In the genomic region with DNA sequence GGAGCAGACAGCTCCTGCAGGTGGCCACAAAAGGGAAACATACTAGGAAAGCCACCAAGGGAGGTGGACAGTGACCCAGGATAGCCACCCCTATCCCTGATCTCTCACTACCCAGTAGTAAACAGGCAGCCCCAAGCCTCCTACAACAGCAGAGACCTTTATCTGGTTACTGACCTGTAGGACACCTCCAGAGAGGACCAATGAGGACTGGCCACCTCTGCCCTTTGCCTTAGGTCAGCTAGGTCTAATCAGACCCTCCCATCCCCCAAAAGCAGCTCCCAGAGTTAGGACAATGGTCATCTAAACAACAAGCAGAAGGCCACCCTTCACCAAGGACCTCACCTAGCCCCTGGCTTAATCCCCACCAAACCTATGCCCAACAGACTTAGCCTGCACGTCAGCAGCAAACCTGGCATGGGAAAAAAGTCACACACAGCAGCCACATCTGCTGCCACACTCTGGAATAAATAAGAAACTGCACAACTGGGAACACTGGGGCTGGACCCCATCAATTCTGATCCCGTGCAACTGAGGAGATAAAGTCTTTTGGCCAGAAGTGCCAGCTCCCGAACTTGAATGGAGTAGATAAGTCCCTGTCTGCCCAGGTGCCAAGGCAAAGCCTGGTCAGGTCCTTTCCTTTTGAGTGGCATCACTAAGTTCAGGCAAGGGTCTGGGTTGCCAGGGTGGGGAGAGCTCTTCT, we compare ENCODE assay signal across 8 mouse cellular contexts. TPM values are rescaled to one million over a fixed set of nuclear protein-coding genes. Genes with fewer than 3 reads are reported as not detected.
DNase-seq lines count a peak whose midpoint lies in the region; ATAC-seq and TF ChIP-seq lines count a peak whose summit lies in the region.

No protein-coding gene starts in this region.

- no peaks in the 10 kb centered on the region for H3K4me1 ChIP-seq in lung, adult 2 months (ENCODE audit: control insufficient read depth, insufficient read depth, low read length)
- H3K4me1 ChIP-seq in limb, embryonic 14.5 days (ENCODE audit: control insufficient read depth, insufficient read depth, low read length): peaks cover 7% of the 10 kb centered on the region; the same call in 1 of the 2 replicates

- no peaks in the 10 kb centered on the region for H3K36me3 ChIP-seq in limb, embryonic 14.5 days (ENCODE audit: control insufficient read depth, insufficient read depth, low read length)

- peak; percentile 38 for ATAC-seq in erythroblast, adult 5-6 weeks (replicated peaks; ENCODE audit: low FRiP score, poor library complexity, severe bottlenecking)
- ATAC-seq in limb, embryonic 14.5 days (ENCODE audit: low FRiP score, low read depth): no peak
- ATAC-seq in inflammation-experienced regulatory T-cells, adult 6 months: no peak

- H3K9ac ChIP-seq in limb, embryonic 14.5 days (ENCODE audit: low read depth, low read length, severe bottlenecking): peak overlapping the region; percentile 75; the same call in 1 of the 2 replicates

- H3K4me2 ChIP-seq in limb, embryonic 14.5 days (replicated peaks; ENCODE audit: low read depth, low read length, severe bottlenecking): peak overlapping the region; percentile 98

- TF ChIP-seq POLR2A in lung, adult 2 months (IDR thresholded peaks at IDR 0.05; ENCODE audit: borderline replicate concordance, extremely low read depth, low read depth, low read length): no peak
- no peak for TF ChIP-seq POLR2A in limb, embryonic 14.5 days (IDR thresholded peaks at IDR 0.05; ENCODE audit: borderline replicate concordance, extremely low read depth, insufficient read depth, insufficient read length)

- no peak for TF ChIP-seq CTCF in lung, adult 2 months (IDR thresholded peaks at IDR 0.05; ENCODE audit: insufficient read depth, low read length)

- WGBS in lung, adult 2 months: 18% methylated on average over 3 of the region's 3 CpGs
- WGBS in limb, embryonic 14.5 days: 29% methylated on average over 3 of the region's 3 CpGs

- no peak overlapping the region for H3K27ac ChIP-seq in limb, embryonic 14.5 days (replicated peaks; ENCODE audit: low read depth, low read length)

- peak overlapping the region; percentile 3 for H3K4me3 ChIP-seq in lung, adult 2 months (replicated peaks; ENCODE audit: extremely low read depth, low read depth, low read length)
- peak overlapping the region; percentile 58 for H3K4me3 ChIP-seq in limb, embryonic 14.5 days (replicated peaks; ENCODE audit: low read length)

- peaks cover 4% of the 10 kb centered on the region; the same call in 1 of the 2 replicates for H3K27me3 ChIP-seq in limb, embryonic 14.5 days (ENCODE audit: control insufficient read depth, insufficient read depth, low read length)

- no peaks in the 10 kb centered on the region for H3K9me3 ChIP-seq in limb, embryonic 14.5 days (ENCODE audit: control insufficient read depth, low read length)

- DNase-seq in lung, adult 2 months: no peak
- DNase-seq in lung, postnatal 25 days (ENCODE audit: low spot score): no peak
- no peak for DNase-seq in limb, embryonic 14.5 days (ENCODE audit: low spot score)
- DNase-seq in retina, postnatal 1 day: peak; percentile 32
- DNase-seq in layer of hippocampus, adult 8-10 months (ENCODE audit: low spot score in 2 of 2): no peak
- DNase-seq in adrenal gland, adult 18-20 months (ENCODE audit: low spot score in 2 of 2): no peak

RNA-seq across cellular contexts. Expression of gene Sec14l2, which starts 5.7 kb away (rescaled TPM):
- 8.2 and 10.7 TPM in 2 replicates for polyA plus RNA-seq in lung, adult 2 months (2012; rRNA removed)
- total RNA-seq in erythroblast, adult 5-6 weeks (2015; ENCODE audit: low replicate concordance): 1.5 and 7.7 TPM in 2 replicates
- total RNA-seq in erythroblast, adult 5-6 weeks (2017; ENCODE audit: low replicate concordance): 2.5 and 9.9 TPM in 2 replicates
- 5.1 and 5.8 TPM in 2 replicates for polyA plus RNA-seq in limb, embryonic 14.5 days (2012; rRNA removed)
- 1.4 and 1.7 TPM in 2 replicates for polyA plus RNA-seq in limb, embryonic 14.5 days (2014; fragmentation: Nextera tagmentation; extraction: Ambion mirVana)
- total RNA-seq in layer of hippocampus, adult 8-10 months (2022): 10 to 100 TPM; 52.3 to 62.7 (median 57.1) TPM
- 1 to 10 TPM; 1.5 to 1.7 TPM for total RNA-seq in adrenal gland, adult 18-20 months (2021)
- polyA plus RNA-seq in inflammation-experienced regulatory T-cells, adult 6 months (2017; shearing (Covaris generic)): 1 to 10 TPM in 2 of 3 experiments, under 1 TPM in 1; 0.79 to 2.7 (median 1.3) TPM

RNA-seq across cellular contexts. Expression of gene Rnf215, which starts 17.5 kb away (rescaled TPM):
- 60.6 and 69.2 TPM in 2 replicates for polyA plus RNA-seq in lung, adult 2 months (2012; rRNA removed)
- 1.5 and 2.5 TPM in 2 replicates for total RNA-seq in erythroblast, adult 5-6 weeks (2015; ENCODE audit: low replicate concordance)
- total RNA-seq in erythroblast, adult 5-6 weeks (2017; ENCODE audit: low replicate concordance): 4.7 and 8.6 TPM in 2 replicates
- polyA plus RNA-seq in limb, embryonic 14.5 days (2012; rRNA removed): 57.1 and 62.6 TPM in 2 replicates
- 40.7 and 49.8 TPM in 2 replicates for polyA plus RNA-seq in limb, embryonic 14.5 days (2014; fragmentation: Nextera tagmentation; extraction: Ambion mirVana)
- total RNA-seq in layer of hippocampus, adult 8-10 months (2022): 10 to 100 TPM; 32.4 to 36.4 (median 35.0) TPM
- 10 to 100 TPM; 22.7 to 23.7 TPM for total RNA-seq in adrenal gland, adult 18-20 months (2021)
- polyA plus RNA-seq in inflammation-experienced regulatory T-cells, adult 6 months (2017; shearing (Covaris generic)): 10 to 100 TPM in 1 of 3 experiments, 1 to 10 TPM in 2; 7.5 to 10.4 (median 8.4) TPM

RNA-seq across cellular contexts. Expression of gene Mtfp1, which starts 22.3 kb away (rescaled TPM):
- 8.9 TPM in 2 replicates for polyA plus RNA-seq in lung, adult 2 months (2012; rRNA removed)
- total RNA-seq in erythroblast, adult 5-6 weeks (2015; ENCODE audit: low replicate concordance): 1.9 and 8.2 TPM in 2 replicates
- 3.7 and 5.6 TPM in 2 replicates for total RNA-seq in erythroblast, adult 5-6 weeks (2017; ENCODE audit: low replicate concordance)
- 4.7 and 5.9 TPM in 2 replicates for polyA plus RNA-seq in limb, embryonic 14.5 days (2012; rRNA removed)
- 5.3 and 5.9 TPM in 2 replicates for polyA plus RNA-seq in limb, embryonic 14.5 days (2014; fragmentation: Nextera tagmentation; extraction: Ambion mirVana)
- 100 to 1,000 TPM in 2 of 4 experiments, 10 to 100 TPM in 2; 93.7 to 108 (median 102) TPM for total RNA-seq in layer of hippocampus, adult 8-10 months (2022)
- 10 to 100 TPM; 23.5 to 30.9 TPM for total RNA-seq in adrenal gland, adult 18-20 months (2021)
- polyA plus RNA-seq in inflammation-experienced regulatory T-cells, adult 6 months (2017; shearing (Covaris generic)): 1 to 10 TPM; 1.1 to 3.8 (median 3.2) TPM

RNA-seq across cellular contexts. Expression of gene Ccdc157, which starts 42.6 kb away (rescaled TPM):
- polyA plus RNA-seq in lung, adult 2 months (2012; rRNA removed): 17.6 and 19.8 TPM in 2 replicates
- total RNA-seq in erythroblast, adult 5-6 weeks (2015; ENCODE audit: low replicate concordance): 0.21 and 0.77 TPM in 2 replicates
- 1.0 and 1.3 TPM in 2 replicates for total RNA-seq in erythroblast, adult 5-6 weeks (2017; ENCODE audit: low replicate concordance)
- polyA plus RNA-seq in limb, embryonic 14.5 days (2012; rRNA removed): 26.1 and 28.4 TPM in 2 replicates
- polyA plus RNA-seq in limb, embryonic 14.5 days (2014; fragmentation: Nextera tagmentation; extraction: Ambion mirVana): 6.6 and 7.6 TPM in 2 replicates
- 10 to 100 TPM; 13.8 to 18.5 (median 15.4) TPM for total RNA-seq in layer of hippocampus, adult 8-10 months (2022)
- total RNA-seq in adrenal gland, adult 18-20 months (2021): 10 to 100 TPM; 10.8 to 12.5 TPM
- polyA plus RNA-seq in inflammation-experienced regulatory T-cells, adult 6 months (2017; shearing (Covaris generic)): 1 to 10 TPM; 1.5 to 2.9 (median 2.9) TPM

RNA-seq across cellular contexts. Expression of gene Sf3a1, which starts 42.6 kb away (rescaled TPM):
- polyA plus RNA-seq in lung, adult 2 months (2012; rRNA removed): 27.0 and 28.2 TPM in 2 replicates
- 12.7 and 19.6 TPM in 2 replicates for total RNA-seq in erythroblast, adult 5-6 weeks (2015; ENCODE audit: low replicate concordance)
- 10.8 and 18.4 TPM in 2 replicates for total RNA-seq in erythroblast, adult 5-6 weeks (2017; ENCODE audit: low replicate concordance)
- 67.5 and 73.4 TPM in 2 replicates for polyA plus RNA-seq in limb, embryonic 14.5 days (2012; rRNA removed)
- polyA plus RNA-seq in limb, embryonic 14.5 days (2014; fragmentation: Nextera tagmentation; extraction: Ambion mirVana): 54.7 and 62.2 TPM in 2 replicates
- 10 to 100 TPM; 57.6 to 66.7 (median 63.6) TPM for total RNA-seq in layer of hippocampus, adult 8-10 months (2022)
- 10 to 100 TPM; 50.3 to 59.9 TPM for total RNA-seq in adrenal gland, adult 18-20 months (2021)
- 10 to 100 TPM; 54.2 to 71.2 (median 66.6) TPM for polyA plus RNA-seq in inflammation-experienced regulatory T-cells, adult 6 months (2017; shearing (Covaris generic))

Comparison
In these comparisons a context has a peak if more than half of its experiments do, and no peak if none do; other contexts are left out.
1. RNA of gene Sec14l2, which starts 5.7 kb away (total RNA-seq): 52.3 to 62.7 TPM in layer of hippocampus, adult 8-10 months; 1.5 to 9.9 TPM in erythroblast, adult 5-6 weeks and 1.5 to 1.7 TPM in adrenal gland, adult 18-20 months; every median in the first group is over 4 times any median in the second.